Mouse (Mus musculus) thymus, adult 2 months (tissue): ENCODE results near the gene Ehf.

Experiments
- CTCF ChIP-seq: fragments of 200-500 bp; IDR thresholded peaks from 2 replicates; pipeline ENCODE4 v1.5.1; 2012; ENCODE audit warnings: mild to moderate bottlenecking, control low read depth, low read length, moderate library complexity, borderline replicate concordance; ENCODE audit not compliant: control insufficient read depth, poor library complexity, insufficient read depth; ENCODE audit errors: extremely low read depth
- POLR2A ChIP-seq: fragments of 200-500 bp; IDR thresholded peaks from 2 replicates; pipeline ENCODE4 v1.6.1; 2012; ENCODE audit warnings: mild to moderate bottlenecking, low read length, control low read depth, moderate library complexity; ENCODE audit not compliant: control insufficient read depth, poor library complexity, insufficient read depth; ENCODE audit errors: extremely low read depth

DNA sequence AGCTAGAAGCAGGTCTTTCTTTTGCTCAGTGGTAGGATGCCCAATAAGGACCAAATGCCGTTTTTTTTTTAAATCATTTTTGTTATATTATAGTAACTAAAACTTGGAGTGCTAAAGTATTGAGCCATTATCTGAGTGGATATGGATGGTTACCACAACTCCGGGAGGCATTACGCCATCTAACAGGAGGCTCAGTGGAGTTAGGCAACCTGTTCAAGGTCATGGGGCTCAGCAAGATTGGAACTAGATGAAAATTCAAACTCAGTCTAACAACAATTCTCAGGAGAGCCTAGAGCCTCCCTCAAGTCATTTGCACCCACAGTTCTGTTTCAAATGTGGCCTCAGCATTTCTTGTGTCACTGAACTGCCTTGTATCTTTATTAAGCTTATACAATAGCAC, 12.9 kb downstream of the Ehf start:
- TF ChIP-seq CTCF (no peak), POLR2A (no peak)
